Mouse (Mus musculus): ENCODE data around the gene Plk3. TPM values are rescaled to one million over a fixed set of nuclear protein-coding genes. Genes with fewer than 3 reads are reported as not detected.

Plk3 gene
- polyA plus RNA-seq, 1 experiment from 2014 or later: 3.2 TPM

DNA sequence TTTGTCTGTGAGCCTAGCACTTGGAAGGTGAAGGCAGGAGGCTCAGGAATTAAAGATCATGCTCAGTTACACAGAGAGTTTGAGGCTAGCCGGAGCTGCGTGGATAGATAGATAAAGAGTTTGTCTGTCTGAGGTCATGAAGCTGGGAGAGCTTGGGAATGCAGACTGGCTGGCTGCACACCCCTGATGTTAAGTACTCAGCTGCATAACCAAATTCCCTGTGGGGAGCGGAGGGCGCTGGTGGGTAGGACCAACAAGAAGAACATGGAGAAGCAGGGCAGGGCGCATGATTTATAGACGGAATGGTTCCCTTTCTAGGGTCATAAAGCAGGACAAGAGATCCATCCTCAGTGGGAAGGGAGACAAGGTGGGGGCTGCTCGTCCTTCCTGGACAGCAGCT lies 9.3 kb upstream of the Plk3 start:
- no peaks in the 10 kb centered on the region for H3K27me3 ChIP-seq (ENCODE audit: control insufficient read depth, insufficient read depth, low read depth, low read length)
- no peaks in the 10 kb centered on the region for H3K9me3 ChIP-seq (ENCODE audit: control insufficient read depth, low read length)
- H3K4me3 ChIP-seq (ENCODE audit: low read length): no peak overlapping the region
- no peak overlapping the region for H3K9ac ChIP-seq (ENCODE audit: low read length)
- ATAC-seq (ENCODE audit: low read depth): no peak
- H3K36me3 ChIP-seq (ENCODE audit: control insufficient read depth, insufficient read depth, low read length): no peaks in the 10 kb centered on the region
- no peak overlapping the region for H3K4me2 ChIP-seq (ENCODE audit: low read depth, low read length)
- WGBS: 37% methylated on average over 7 of the region's 7 CpGs
- no peaks in the 10 kb centered on the region for H3K4me1 ChIP-seq (replicated peaks; ENCODE audit: control insufficient read depth, insufficient read depth, low read length)
- no peak overlapping the region for H3K27ac ChIP-seq (ENCODE audit: low read length)

- no peak for ATAC-seq (ENCODE audit: low read depth)
Observed at GRCm38 (mm10) chr4:117140613-117141012, 6.8 kb upstream of the Plk3 start.

GRCm38 (mm10) chr4:117139217-117139612 lies 5.5 kb upstream of the Plk3 start:
- Histone ChIP-seq H3K27me3 (ENCODE audit: control insufficient read depth, insufficient read depth, low read depth, low read length) (no peaks in the 10 kb centered on the region), H3K4me2 (ENCODE audit: low read depth, low read length) (no peak overlapping the region), H3K36me3 (ENCODE audit: control insufficient read depth, insufficient read depth, low read length) (no peaks in the 10 kb centered on the region), H3K4me1 (replicated peaks; ENCODE audit: control insufficient read depth, insufficient read depth, low read length) (peaks cover 3% of the 10 kb centered on the region), H3K9me3 (ENCODE audit: control insufficient read depth, low read length) (no peaks in the 10 kb centered on the region), H3K27ac (ENCODE audit: low read length) (no peak overlapping the region), H3K9ac (ENCODE audit: low read length) (no peak overlapping the region), H3K4me3 (ENCODE audit: low read length) (no peak overlapping the region)
- no peak; the same call in 1 of the 2 replicates for ATAC-seq (ENCODE audit: low read depth)
- 5% methylated on average over 2 of the region's 2 CpGs for WGBS

More at GRCm38 (mm10) chr4:117140613-117141012, 6.8 kb upstream of the Plk3 start:
- Histone ChIP-seq H3K4me3 (ENCODE audit: low read length) (no peak overlapping the region), H3K4me2 (ENCODE audit: low read depth, low read length) (no peak overlapping the region), H3K9me3 (ENCODE audit: control insufficient read depth, low read length) (no peaks in the 10 kb centered on the region), H3K4me1 (replicated peaks; ENCODE audit: control insufficient read depth, insufficient read depth, low read length) (no peaks in the 10 kb centered on the region), H3K27ac (ENCODE audit: low read length) (no peak overlapping the region), H3K27me3 (ENCODE audit: control insufficient read depth, insufficient read depth, low read depth, low read length) (no peaks in the 10 kb centered on the region), H3K9ac (ENCODE audit: low read length) (no peak overlapping the region), H3K36me3 (ENCODE audit: control insufficient read depth, insufficient read depth, low read length) (no peaks in the 10 kb centered on the region)
- WGBS: 30% methylated on average over 4 of the region's 4 CpGs

GRCm38 (mm10) chr4:117138295-117139216 lies 4.8 kb upstream of the Plk3 start:
- Histone ChIP-seq H3K27ac (ENCODE audit: low read length) (no peak overlapping the region), H3K4me2 (ENCODE audit: low read depth, low read length) (no peak overlapping the region), H3K36me3 (ENCODE audit: control insufficient read depth, insufficient read depth, low read length) (no peaks in the 10 kb centered on the region), H3K9ac (ENCODE audit: low read length) (no peak overlapping the region), H3K4me3 (ENCODE audit: low read length) (no peak overlapping the region), H3K27me3 (ENCODE audit: control insufficient read depth, insufficient read depth, low read depth, low read length) (no peaks in the 10 kb centered on the region), H3K9me3 (ENCODE audit: control insufficient read depth, low read length) (no peaks in the 10 kb centered on the region), H3K4me1 (replicated peaks; ENCODE audit: control insufficient read depth, insufficient read depth, low read length) (peaks cover 5% of the 10 kb centered on the region)
- ATAC-seq (ENCODE audit: low read depth): no peak
- 57% methylated on average over 16 of the region's 17 CpGs for WGBS

DNA sequence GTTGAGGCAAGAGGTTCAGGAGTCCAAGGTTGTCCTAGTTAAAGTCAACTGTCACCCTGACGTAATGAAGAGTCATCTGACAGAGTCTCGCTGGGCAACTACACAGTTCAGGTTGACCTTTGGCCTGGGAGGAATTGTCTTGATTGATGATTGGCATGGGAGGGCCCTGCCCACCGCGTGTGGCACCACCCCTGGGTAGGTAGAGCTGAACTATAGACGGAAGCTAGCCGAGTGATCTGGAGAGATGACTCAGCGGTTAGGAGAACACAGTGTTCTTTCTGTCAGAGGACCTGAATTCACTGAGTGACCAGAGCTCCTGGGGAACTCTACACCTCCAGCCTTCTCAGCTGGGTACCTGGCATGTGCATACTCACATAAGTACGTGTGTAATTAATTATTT lies 2.3 kb upstream of the Plk3 start:
- ATAC-seq (ENCODE audit: low read depth): no peak
- Histone ChIP-seq H3K36me3 (ENCODE audit: control insufficient read depth, insufficient read depth, low read length) (no peaks in the 10 kb centered on the region), H3K4me2 (ENCODE audit: low read depth, low read length) (no peak overlapping the region), H3K4me3 (ENCODE audit: low read length) (no peak overlapping the region), H3K27me3 (ENCODE audit: control insufficient read depth, insufficient read depth, low read depth, low read length) (peaks cover 7% of the 10 kb centered on the region), H3K4me1 (replicated peaks; ENCODE audit: control insufficient read depth, insufficient read depth, low read length) (peaks cover 12% of the 10 kb centered on the region), H3K27ac (ENCODE audit: low read length) (no peak overlapping the region), H3K9ac (ENCODE audit: low read length) (no peak overlapping the region), H3K9me3 (ENCODE audit: control insufficient read depth, low read length) (no peaks in the 10 kb centered on the region)
- WGBS: 23% methylated on average over 8 of the region's 8 CpGs

- H3K4me1 ChIP-seq (replicated peaks; ENCODE audit: control insufficient read depth, insufficient read depth, low read length): peaks cover 12% of the 10 kb centered on the region
- 28% methylated on average over 2 of the region's 2 CpGs for WGBS
- peak overlapping the region; percentile 71; the same call in 1 of the 2 replicates for H3K9ac ChIP-seq (ENCODE audit: low read length)
- H3K27ac ChIP-seq (ENCODE audit: low read length): no peak overlapping the region
- no peak for ATAC-seq (ENCODE audit: low read depth)
- peaks cover 7% of the 10 kb centered on the region for H3K27me3 ChIP-seq (ENCODE audit: control insufficient read depth, insufficient read depth, low read depth, low read length)
- no peaks in the 10 kb centered on the region for H3K36me3 ChIP-seq (ENCODE audit: control insufficient read depth, insufficient read depth, low read length)
- no peak overlapping the region for H3K4me2 ChIP-seq (ENCODE audit: low read depth, low read length)
- no peaks in the 10 kb centered on the region for H3K9me3 ChIP-seq (ENCODE audit: control insufficient read depth, low read length)
- no peak overlapping the region for H3K4me3 ChIP-seq (ENCODE audit: low read length)
Observed at GRCm38 (mm10) chr4:117134601-117134995, 835 bp upstream of the Plk3 start.

GRCm38 (mm10) chr4:117133366-117133796 lies 382 bp downstream of the Plk3 start:
- Histone ChIP-seq H3K4me3 (ENCODE audit: low read length) (peak overlapping the region; percentile 61), H3K4me2 (ENCODE audit: low read depth, low read length) (peak overlapping the region; percentile 98), H3K27ac (ENCODE audit: low read length) (no peak overlapping the region), H3K36me3 (ENCODE audit: control insufficient read depth, insufficient read depth, low read length) (no peaks in the 10 kb centered on the region), H3K4me1 (replicated peaks; ENCODE audit: control insufficient read depth, insufficient read depth, low read length) (peaks cover 12% of the 10 kb centered on the region), H3K9me3 (ENCODE audit: control insufficient read depth, low read length) (no peaks in the 10 kb centered on the region), H3K27me3 (ENCODE audit: control insufficient read depth, insufficient read depth, low read depth, low read length) (peaks cover 7% of the 10 kb centered on the region), H3K9ac (ENCODE audit: low read length) (peak overlapping the region; percentile 71)
- peak; percentile 30 for ATAC-seq (ENCODE audit: low read depth)
- under 1% methylated on average over 42 of the region's 42 CpGs for WGBS

- Histone ChIP-seq H3K4me1 (replicated peaks; ENCODE audit: control insufficient read depth, insufficient read depth, low read length) (peaks cover 12% of the 10 kb centered on the region), H3K4me2 (ENCODE audit: low read depth, low read length) (peak overlapping the region; percentile 98)
Observed at GRCm38 (mm10) chr4:117132794-117133143, 994 bp downstream of the Plk3 start.

GRCm38 (mm10) chr4:117131890-117132793 lies 1.6 kb downstream of the Plk3 start:
- H3K9me3 ChIP-seq (ENCODE audit: control insufficient read depth, low read length): no peaks in the 10 kb centered on the region
- peak overlapping the region; percentile 61; the same call in 1 of the 2 replicates for H3K4me3 ChIP-seq (ENCODE audit: low read length)
- no peak overlapping the region for H3K27ac ChIP-seq (ENCODE audit: low read length)
- H3K4me2 ChIP-seq (ENCODE audit: low read depth, low read length): peak overlapping the region; percentile 98
- H3K36me3 ChIP-seq (ENCODE audit: control insufficient read depth, insufficient read depth, low read length): no peaks in the 10 kb centered on the region
- 39% methylated on average over 7 of the region's 7 CpGs for WGBS
- H3K27me3 ChIP-seq (ENCODE audit: control insufficient read depth, insufficient read depth, low read depth, low read length): peaks cover 7% of the 10 kb centered on the region
- ATAC-seq (ENCODE audit: low read depth): no peak
- H3K4me1 ChIP-seq (replicated peaks; ENCODE audit: control insufficient read depth, insufficient read depth, low read length): peaks cover 12% of the 10 kb centered on the region
- no peak overlapping the region for H3K9ac ChIP-seq (ENCODE audit: low read length)

More at GRCm38 (mm10) chr4:117132794-117133143, 994 bp downstream of the Plk3 start:
- Histone ChIP-seq H3K27me3 (ENCODE audit: control insufficient read depth, insufficient read depth, low read depth, low read length) (peaks cover 7% of the 10 kb centered on the region), H3K9ac (ENCODE audit: low read length) (peak overlapping the region; percentile 71), H3K4me3 (ENCODE audit: low read length) (peak overlapping the region; percentile 61), H3K36me3 (ENCODE audit: control insufficient read depth, insufficient read depth, low read length) (no peaks in the 10 kb centered on the region), H3K9me3 (ENCODE audit: control insufficient read depth, low read length) (no peaks in the 10 kb centered on the region), H3K27ac (ENCODE audit: low read length) (no peak overlapping the region)
- WGBS: 20% methylated on average over 11 of the region's 11 CpGs
- no peak for ATAC-seq (ENCODE audit: low read depth)

Data from lung, embryonic 16.5 days (tissue).